Mouse (Mus musculus): ENCODE measurements around the gene Slc16a13.

The Slc16a13 gene

GRCm38 (mm10) chr11:70232546-70232945 lies 11.7 kb upstream of the Slc16a13 start:
- DNase-seq (ENCODE audit: low spot score in 2 of 2): peak; percentile 61 to 65

DNA sequence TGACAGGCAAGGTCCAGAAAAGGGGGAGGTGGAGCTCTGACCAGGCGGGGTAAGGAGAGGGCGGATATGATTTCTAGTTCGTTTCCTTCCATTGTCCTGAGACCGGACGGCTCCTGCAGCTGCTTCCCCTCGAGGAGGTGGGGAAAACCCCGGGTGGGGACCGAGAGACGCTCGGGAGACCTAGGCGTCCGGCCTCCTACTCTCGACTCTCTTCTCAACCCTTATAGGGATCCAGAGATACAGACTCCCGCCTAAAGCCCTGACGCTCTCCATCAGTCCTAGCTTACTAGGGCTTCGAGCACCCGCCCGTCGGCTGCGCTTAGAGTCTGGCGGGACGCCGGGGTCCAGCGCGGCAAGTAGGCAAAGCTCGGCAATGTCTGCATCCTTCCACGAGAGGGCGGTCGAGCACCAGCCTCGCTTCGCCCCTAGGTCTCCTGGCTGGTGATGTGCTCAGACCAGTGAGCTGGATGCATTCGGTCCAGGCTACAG lies 9.4 kb upstream of the Slc16a13 start:
- DNase-seq (ENCODE audit: low spot score in 2 of 2): peak; percentile 76 to 87

GRCm38 (mm10) chr11:70229260-70230010 lies 8.6 kb upstream of the Slc16a13 start, which contains the start of gene Bcl6b:
Bcl6b (minus strand) TSS chr11:70229798.
- peak in 1 of 2 experiments; percentile 41 for DNase-seq (ENCODE audit: low spot score in 2 of 2)

DNA sequence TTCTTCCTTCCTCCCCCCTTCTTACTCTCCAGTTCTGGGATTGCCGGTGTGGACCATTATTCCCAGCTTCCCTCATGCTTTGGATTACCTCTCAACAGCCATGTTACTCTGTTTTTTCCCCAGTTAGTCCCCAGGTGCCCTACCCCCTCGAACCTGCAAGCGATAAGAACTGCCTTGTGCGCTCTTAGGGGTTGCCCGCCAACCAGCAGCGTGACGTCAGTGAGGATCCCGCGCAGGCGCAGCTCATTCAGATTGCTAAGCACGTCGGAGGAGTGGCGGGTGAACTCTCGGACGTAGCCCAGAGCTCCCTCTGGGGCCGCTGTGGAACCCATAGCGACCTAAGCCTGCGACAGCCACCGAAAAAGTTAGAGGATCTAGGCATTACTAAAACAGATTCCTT lies 8.0 kb upstream of the Slc16a13 start:
- peak; percentile 88 to 91 for DNase-seq (ENCODE audit: low spot score in 2 of 2)

GRCm38 (mm10) chr11:70227661-70228245 lies 6.9 kb upstream of the Slc16a13 start:
- DNase-seq (ENCODE audit: low spot score in 2 of 2): no peak

GRCm38 (mm10) chr11:70227126-70227525 lies 6.3 kb upstream of the Slc16a13 start:
- peak; percentile 77 to 82 for DNase-seq (ENCODE audit: low spot score in 2 of 2)

GRCm38 (mm10) chr11:70226602-70226890 lies 5.7 kb upstream of the Slc16a13 start:
- peak; percentile 32 to 50 for DNase-seq (ENCODE audit: low spot score in 2 of 2)

DNA sequence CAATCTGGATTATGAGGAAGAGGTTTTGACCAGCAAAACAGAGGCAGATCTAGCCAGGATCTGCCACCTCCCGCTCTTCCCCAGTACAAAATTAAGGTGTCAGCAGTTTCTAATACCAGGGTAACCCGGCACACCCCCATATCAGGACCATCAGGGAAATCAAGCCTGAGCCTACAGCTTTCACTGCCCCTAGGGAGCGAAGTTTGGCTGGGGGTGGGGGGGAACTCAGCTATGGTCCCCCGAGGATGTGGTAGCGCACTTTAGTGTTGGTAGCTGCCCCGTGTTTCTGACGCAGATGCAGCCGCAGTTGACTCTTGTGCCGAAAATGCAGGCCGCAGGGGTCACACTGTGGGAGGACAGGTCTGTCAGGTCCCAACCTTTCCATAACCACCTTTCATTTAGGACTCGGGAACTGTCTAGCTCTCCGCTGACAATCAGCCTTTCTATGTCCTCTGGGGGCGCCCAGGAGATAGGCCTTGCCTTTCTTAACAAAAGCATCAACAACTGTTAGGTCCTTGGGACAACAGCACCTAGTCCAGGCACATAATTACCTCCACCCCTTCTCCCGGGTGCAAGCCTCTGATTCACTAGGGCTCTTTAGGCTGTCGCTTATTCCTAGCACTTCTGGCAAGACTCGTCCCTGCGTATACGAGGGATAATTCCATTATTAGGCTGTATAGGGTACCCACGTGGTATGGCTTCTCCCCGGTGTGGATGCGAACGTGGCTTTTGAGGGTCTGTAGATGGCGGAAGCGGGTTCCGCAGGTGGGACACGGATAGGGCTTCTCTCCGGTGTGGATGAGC lies 5.1 kb upstream of the Slc16a13 start:
- DNase-seq (ENCODE audit: low spot score in 2 of 2): peak in 1 of 2 experiments; percentile 31

- DNase-seq (ENCODE audit: low spot score in 2 of 2): no peak
These were observed 2.9 kb upstream of the Slc16a13 start for GRCm38 (mm10) chr11:70223724-70224123.

DNA sequence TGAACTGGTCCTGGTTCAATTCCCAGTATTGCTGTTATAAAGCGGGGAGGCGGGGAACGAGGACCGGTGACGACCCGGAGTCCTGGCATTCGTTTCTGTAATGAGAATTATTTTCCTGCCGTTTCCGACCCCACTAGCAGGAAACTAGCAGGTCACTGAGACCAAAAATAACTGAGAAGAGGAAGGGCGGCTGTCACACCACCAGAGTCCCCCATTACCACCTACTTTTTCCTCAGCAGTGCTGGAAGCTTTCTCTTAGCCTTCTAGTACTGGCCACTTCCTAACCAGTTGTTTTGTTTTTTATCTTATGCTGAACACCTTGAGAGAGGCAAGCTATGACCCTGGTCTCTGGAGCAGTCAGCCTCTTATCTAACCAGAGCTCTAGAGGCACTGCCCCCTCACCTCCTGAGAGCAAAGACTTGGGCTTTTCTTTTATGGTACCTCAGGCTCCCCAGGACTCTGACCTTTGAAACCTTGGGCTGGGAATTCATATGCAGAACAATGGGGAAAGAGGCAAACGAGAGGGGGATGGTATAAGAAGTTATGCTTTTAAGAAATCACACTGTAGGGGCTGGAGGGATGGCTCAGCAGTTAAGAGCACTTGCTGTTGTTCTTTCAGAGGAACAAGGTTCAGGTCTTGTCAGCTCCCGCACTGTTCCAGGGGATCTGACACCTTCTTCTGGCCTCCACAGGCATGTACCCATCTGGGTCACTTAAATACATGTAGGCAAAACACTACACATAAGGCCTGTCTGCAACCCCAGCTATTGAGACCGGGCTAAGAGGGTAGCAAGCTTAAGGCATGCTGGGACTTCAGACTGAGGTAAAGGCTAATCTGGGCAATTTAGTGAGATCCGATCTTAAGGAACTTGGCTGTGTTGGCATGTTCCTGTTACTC lies 988 bp upstream of the Slc16a13 start:
- DNase-seq (ENCODE audit: low spot score in 2 of 2): no peak

- DNase-seq (ENCODE audit: low spot score in 2 of 2): peak in 1 of 2 experiments; percentile 64
These were observed 541 bp downstream of the Slc16a13 start for GRCm38 (mm10) chr11:70220323-70220722.

GRCm38 (mm10) chr11:70219873-70220272 lies 991 bp downstream of the Slc16a13 start:
- no peak for DNase-seq (ENCODE audit: low spot score in 2 of 2)

DNA sequence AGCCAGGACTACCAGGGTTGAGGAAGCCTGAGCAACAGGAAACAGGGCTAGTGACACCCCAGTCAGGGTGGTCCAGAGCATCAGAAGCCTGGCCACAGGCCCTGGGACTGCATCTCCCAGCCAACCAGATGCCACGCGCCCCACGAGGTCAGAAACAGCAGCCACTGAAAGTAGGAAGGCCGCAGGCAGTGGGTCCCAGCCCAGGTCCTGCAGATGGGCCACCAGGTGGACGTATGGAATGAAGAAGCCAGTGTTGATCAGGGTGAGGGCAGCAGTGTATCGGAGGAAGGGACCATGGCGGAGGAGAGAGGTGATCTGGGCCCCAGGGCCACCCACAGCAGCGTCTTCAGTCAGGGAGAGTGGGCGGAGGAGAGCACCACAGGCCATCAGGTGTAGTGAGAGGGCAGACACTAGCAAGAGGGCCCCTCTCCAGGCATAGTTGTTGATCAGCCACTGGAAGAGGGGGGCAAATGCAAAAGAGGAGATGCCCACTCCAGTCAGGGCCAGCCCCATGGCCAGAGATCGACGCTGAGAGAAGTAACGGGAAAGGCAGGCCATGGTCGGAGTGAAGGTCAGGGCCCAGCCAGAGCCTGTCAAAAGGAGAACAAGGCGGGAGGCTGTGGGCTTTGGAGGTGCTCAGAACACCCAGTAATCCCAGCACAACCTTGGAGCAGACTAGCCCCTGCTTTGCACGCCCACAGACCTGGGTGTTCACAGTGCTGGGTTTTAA lies 2.0 kb downstream of the Slc16a13 start:
- no peak for DNase-seq (ENCODE audit: low spot score in 2 of 2)

DNA sequence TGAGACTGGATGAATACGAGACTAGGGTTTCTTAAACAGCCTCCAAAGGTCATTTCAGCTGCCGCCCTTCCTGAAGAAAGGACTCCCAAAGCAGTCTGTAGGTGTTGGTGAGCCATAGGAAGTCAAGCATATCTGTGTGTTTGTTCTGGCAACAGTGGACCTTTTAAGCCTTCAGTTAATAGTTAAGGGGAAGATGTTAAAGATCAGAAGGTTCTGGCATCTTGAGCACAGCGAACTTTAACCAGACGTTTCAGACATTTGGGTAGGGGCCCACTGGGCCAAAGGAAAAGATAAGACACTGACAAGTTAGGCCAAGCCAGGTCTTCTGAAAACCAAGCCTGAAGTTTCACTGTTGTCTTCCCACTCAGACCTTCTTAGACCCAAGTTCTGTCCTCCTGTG lies 2.8 kb downstream of the Slc16a13 start:
- DNase-seq (ENCODE audit: low spot score in 2 of 2): no peak

DNA sequence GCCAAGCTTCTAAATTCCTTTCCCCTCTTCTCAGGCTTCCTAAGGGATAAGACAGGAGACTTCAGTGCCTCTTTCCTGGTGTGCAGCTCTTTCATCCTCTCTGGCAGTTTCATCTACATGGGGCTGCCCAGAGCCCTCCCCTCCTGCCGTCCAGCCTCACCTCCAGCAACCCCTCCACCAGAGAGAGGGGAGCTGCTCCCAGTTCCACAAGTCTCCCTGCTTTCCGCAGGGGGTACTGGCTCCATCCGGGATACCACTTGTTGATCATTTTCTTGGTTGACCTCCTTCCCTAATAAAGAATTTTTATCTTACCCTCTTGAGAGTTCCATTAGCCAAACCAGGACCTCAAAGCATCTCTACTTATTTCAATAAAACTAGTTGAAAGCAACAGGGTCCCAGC lies 4.8 kb downstream of the Slc16a13 start:
- DNase-seq (ENCODE audit: low spot score in 2 of 2): no peak

GRCm38 (mm10) chr11:70215301-70215700 lies 5.6 kb downstream of the Slc16a13 start:
- DNase-seq (ENCODE audit: low spot score in 2 of 2): peak in 1 of 2 experiments; percentile 39

- no peak for DNase-seq (ENCODE audit: low spot score in 2 of 2)
These were observed 6.0 kb downstream of the Slc16a13 start for GRCm38 (mm10) chr11:70214856-70215209.

GRCm38 (mm10) chr11:70214191-70214855 lies 6.5 kb downstream of the Slc16a13 start:
- peak; percentile 47 to 61 for DNase-seq (ENCODE audit: low spot score in 2 of 2)

DNA sequence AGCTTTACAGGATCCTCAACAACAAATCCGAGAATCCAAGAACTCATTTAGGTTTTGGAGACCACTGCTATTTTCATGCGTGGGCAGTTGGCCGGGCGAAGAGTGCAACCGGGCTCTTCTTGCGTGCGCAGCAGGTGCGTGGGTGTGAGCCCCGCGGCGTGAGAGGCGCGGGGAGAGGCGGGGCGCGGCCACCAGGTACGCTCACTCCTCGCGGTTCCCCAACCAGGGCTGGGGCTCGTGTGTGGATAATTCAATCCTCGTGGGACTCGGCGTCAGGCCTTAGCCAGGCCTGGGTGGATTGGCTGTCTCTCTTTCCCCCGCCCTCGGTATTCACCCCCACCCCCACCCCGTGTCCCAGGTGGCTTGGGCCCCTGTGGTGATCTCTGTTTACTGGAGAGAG lies 7.1 kb downstream of the Slc16a13 start:
- DNase-seq (ENCODE audit: low spot score in 2 of 2): peak; percentile 69 to 79

DNA sequence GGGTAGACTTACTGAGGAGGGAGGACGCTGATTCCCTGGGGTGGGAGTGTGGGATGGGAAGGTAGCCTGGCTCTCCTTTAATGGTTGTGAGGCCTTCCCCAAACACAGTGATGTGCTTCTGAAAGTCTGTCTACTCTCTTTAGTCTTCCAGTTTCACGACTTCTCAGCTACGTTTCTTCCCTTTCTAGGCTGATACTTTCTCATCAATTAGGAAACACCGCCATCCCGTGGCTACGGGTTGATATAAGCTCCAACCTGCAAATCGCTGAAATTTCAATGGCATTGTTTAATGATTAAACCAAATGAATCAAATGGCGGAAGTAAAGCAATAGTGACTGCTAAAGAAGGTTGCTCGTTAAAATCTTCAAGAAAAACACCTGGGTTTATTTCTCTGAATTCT lies 8.0 kb downstream of the Slc16a13 start:
- DNase-seq (ENCODE audit: low spot score in 2 of 2): peak; percentile 72 to 82
